Mouse (Mus musculus) midbrain, embryonic 13.5 days (tissue): ENCODE results near the gene Slc4a1ap. TPM values are rescaled to one million over a fixed set of nuclear protein-coding genes. Genes with fewer than 3 reads are reported as not detected.
A peak's percentile ranks its signal among the peaks of the same experiment; 100 is the strongest.

Experiments
- ATAC-seq: fragments of 200-750 bp; cut with Nextera tagmentation; 2 replicates; pipeline ENCODE4 v1.8.0; 2017; ENCODE audit warnings: mild to moderate bottlenecking, moderate TSS enrichment, moderate library complexity
- H3K27ac ChIP-seq: fragments of 300-500 bp; sonication (generic); 2 replicates; pipeline ENCODE4 v1.5.1; 2015; ENCODE audit warnings: inconsistent platforms, mild to moderate bottlenecking, moderate library complexity
- H3K27me3 ChIP-seq: fragments of 300-500 bp; sonication (generic); 2 replicates; pipeline ENCODE4 v1.6.1; 2015; ENCODE audit warnings: mild to moderate bottlenecking, inconsistent platforms
- H3K36me3 ChIP-seq: fragments of 300-500 bp; sonication (generic); 2 replicates; pipeline ENCODE4 v1.6.1; 2015; ENCODE audit warnings: mild to moderate bottlenecking, inconsistent platforms
- H3K4me1 ChIP-seq: fragments of 300-500 bp; sonication (generic); replicated peaks from 2 replicates; pipeline ENCODE4 v1.6.1; 2015; ENCODE audit warnings: inconsistent platforms
- H3K4me2 ChIP-seq: fragments of 300-500 bp; sonication (generic); replicated peaks from 2 replicates; pipeline ENCODE4 v1.6.1; 2015; ENCODE audit warnings: moderate library complexity, mild to moderate bottlenecking, inconsistent platforms
- H3K4me3 ChIP-seq: fragments of 300-500 bp; sonication (generic); replicated peaks from 2 replicates; pipeline ENCODE4 v1.5.1; 2015; ENCODE audit warnings: mild to moderate bottlenecking, inconsistent platforms
- H3K9ac ChIP-seq: fragments of 300-500 bp; sonication (generic); replicated peaks from 2 replicates; pipeline ENCODE4 v1.6.1; 2015; ENCODE audit warnings: mild to moderate bottlenecking, inconsistent platforms
- H3K9me3 ChIP-seq: fragments of 300-500 bp; sonication (generic); 2 replicates; pipeline ENCODE4 v1.6.1; 2016; ENCODE audit warnings: mild to moderate bottlenecking, inconsistent platforms
- WGBS: fragments of 180-500 bp; shearing (Covaris S2); methylation state at CpG from one replicate; pipeline ENCODE4 v1.1.7; 2015; 5-methylcytosine and 5-hydroxymethylcytosine counted together
- polyA plus RNA-seq: library from polyadenylated mRNA; unstranded; fragments of >200 nt; fragmentation: Nextera tagmentation; extraction: Ambion mirVana; gene quantifications from 2 replicates; pipeline ENCODE4 v1.2.1, GENCODE M21; 2015

Slc4a1ap gene
- polyA plus RNA-seq, 1 experiment from 2014 or later: 32.6 TPM

DNA sequence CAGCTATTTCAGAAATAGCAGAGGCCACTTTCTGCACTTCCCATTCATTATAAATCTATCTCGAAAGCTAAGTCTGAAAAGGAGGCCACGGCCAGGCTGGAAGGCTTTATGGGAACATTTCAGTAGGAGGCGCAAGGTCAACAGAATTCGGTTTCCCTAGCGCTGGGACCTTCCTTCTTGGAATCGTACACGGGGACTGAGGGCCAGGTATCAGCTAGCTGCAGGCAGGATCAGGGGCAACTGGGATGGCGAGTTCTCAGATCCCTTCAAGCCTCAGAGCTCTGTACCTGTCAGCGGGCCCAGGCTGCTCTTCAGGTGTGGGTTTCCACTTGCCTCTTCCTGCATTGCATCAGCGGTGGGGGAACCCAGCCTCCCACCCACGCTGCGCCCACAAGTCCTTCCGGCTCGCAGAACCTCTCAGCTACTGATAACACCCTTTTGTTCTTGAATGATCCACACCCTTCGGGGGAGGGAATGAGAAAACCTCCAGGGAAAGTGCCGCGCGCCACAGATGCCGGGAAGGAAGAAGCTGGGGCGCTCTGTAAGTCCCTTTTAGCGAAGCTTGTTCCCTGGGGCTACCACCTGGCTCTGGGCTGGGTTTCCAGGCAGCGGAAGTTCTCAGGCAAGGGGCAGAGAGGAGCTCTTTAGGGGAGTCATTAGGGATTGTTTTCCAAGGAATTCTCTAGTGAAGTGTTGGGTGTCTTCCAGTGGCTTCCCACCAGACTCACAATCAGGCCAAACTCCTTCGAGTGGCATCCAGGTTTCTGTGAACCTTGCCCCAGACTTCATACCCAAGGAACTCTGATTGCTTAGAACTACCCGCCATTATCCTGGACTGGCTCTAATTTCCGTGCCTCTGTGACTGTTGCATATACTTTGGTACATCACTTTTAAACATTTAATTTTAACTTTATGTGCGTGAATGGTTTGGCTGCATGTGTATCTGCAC lies 70.0 kb downstream of the Slc4a1ap start, which contains the start of gene Mrpl33:
TSS of gene Mrpl33 (plus strand) at position 455 of the 949 bp plus-strand sequence.
- WGBS: 7% methylated on average over 26 of the region's 26 CpGs
- no peaks in the 10 kb centered on the region for H3K36me3 ChIP-seq
- 0 out of 2 replicates have a peak, but pooled peaks have one; percentile 17 for ATAC-seq
- peak within 1 kb of the TSS; percentile 34 for H3K4me3 ChIP-seq
- H3K9ac ChIP-seq: peak within 1 kb of the TSS; percentile 57
- no peak within 1 kb of the TSS for H3K27ac ChIP-seq
- peaks cover 13% of the 10 kb centered on the region for H3K4me1 ChIP-seq
- peak within 1 kb of the TSS; percentile 62 for H3K4me2 ChIP-seq
- H3K27me3 ChIP-seq: peaks cover 7% of the 10 kb centered on the region; the same call in 1 of the 2 replicates
- H3K9me3 ChIP-seq: no peaks in the 10 kb centered on the region

DNA sequence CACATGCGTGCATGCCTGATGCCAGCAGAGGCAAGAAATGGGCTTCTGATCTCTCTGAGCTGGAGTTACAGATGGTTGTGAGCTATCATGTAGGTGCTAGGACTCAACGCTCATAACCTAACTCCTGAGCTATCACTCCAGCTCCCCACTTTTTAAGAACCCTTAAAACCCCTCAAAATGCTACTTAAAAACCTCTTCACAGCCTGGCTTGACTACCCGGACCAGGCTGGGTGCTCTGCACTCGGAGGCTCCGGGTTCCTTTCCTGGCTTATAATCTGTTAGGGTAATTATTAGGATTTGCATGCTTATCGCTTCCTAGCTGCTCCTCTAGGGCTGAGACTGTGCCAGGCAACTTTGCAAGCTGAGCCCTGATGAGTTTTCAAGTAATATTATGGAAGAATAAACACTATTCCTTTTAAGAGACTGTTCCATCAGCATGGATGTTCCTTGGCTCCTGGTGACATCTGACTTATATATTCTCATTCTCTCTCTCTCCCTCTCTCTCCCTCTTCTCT lies 70.7 kb downstream of the Slc4a1ap start:
- Histone ChIP-seq H3K27ac (no peak overlapping the region), H3K36me3 (no peaks in the 10 kb centered on the region), H3K4me3 (no peak overlapping the region), H3K27me3 (peaks cover 7% of the 10 kb centered on the region; the same call in 1 of the 2 replicates), H3K9ac (no peak overlapping the region), H3K9me3 (no peaks in the 10 kb centered on the region), H3K4me2 (peak overlapping the region; percentile 62; the same call in 1 of the 2 replicates), H3K4me1 (peaks cover 13% of the 10 kb centered on the region)
- 65% methylated on average over 6 of the region's 6 CpGs for WGBS
- ATAC-seq: no peak

GRCm38 (mm10) chr5:31598121-31598520 lies 71.3 kb downstream of the Slc4a1ap start:
- Histone ChIP-seq H3K4me1 (peaks cover 13% of the 10 kb centered on the region), H3K9me3 (no peaks in the 10 kb centered on the region), H3K4me3 (no peak overlapping the region), H3K4me2 (no peak overlapping the region), H3K9ac (no peak overlapping the region), H3K27ac (no peak overlapping the region), H3K27me3 (peaks cover 7% of the 10 kb centered on the region; the same call in 1 of the 2 replicates), H3K36me3 (no peaks in the 10 kb centered on the region)
- no peak for ATAC-seq
- 84% methylated on average over 7 of the region's 7 CpGs for WGBS

- no peak overlapping the region for H3K27ac ChIP-seq
- H3K36me3 ChIP-seq: no peaks in the 10 kb centered on the region
- H3K9ac ChIP-seq: no peak overlapping the region
- no peak overlapping the region for H3K4me3 ChIP-seq
- H3K4me1 ChIP-seq: peaks cover 13% of the 10 kb centered on the region
- no peak overlapping the region for H3K4me2 ChIP-seq
- peaks cover 7% of the 10 kb centered on the region; the same call in 1 of the 2 replicates for H3K27me3 ChIP-seq
- no peak for ATAC-seq
- WGBS: 57% methylated on average over 4 of the region's 4 CpGs
- H3K9me3 ChIP-seq: no peaks in the 10 kb centered on the region
Observed at GRCm38 (mm10) chr5:31598579-31598978, 71.8 kb downstream of the Slc4a1ap start.

DNA sequence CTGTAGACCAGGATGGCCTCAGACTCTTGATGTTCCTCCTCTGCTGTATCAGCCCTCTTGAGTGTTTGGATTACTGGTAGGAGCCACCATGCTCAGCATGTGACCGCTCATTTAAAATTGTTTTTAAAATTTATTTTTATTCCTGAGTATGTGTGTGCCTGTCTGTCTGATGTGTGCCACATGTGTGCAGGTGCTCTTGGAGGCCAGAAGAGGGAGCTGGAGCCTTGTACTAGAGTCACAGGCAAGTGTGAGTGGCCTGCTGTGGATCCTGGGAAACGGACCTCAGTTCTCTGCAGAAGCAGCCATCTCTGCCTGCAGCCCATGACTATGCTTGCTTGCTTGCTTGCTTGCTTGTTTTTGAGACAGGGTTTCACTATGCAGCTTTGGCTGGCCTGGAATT lies 72.4 kb downstream of the Slc4a1ap start:
- H3K27me3 ChIP-seq: peaks cover 7% of the 10 kb centered on the region; the same call in 1 of the 2 replicates
- H3K27ac ChIP-seq: no peak overlapping the region
- no peak overlapping the region for H3K4me3 ChIP-seq
- no peaks in the 10 kb centered on the region for H3K36me3 ChIP-seq
- 84% methylated on average over 2 of the region's 2 CpGs for WGBS
- H3K4me2 ChIP-seq: no peak overlapping the region
- no peak for ATAC-seq
- no peak overlapping the region for H3K9ac ChIP-seq
- no peaks in the 10 kb centered on the region for H3K9me3 ChIP-seq
- H3K4me1 ChIP-seq: peaks cover 13% of the 10 kb centered on the region

DNA sequence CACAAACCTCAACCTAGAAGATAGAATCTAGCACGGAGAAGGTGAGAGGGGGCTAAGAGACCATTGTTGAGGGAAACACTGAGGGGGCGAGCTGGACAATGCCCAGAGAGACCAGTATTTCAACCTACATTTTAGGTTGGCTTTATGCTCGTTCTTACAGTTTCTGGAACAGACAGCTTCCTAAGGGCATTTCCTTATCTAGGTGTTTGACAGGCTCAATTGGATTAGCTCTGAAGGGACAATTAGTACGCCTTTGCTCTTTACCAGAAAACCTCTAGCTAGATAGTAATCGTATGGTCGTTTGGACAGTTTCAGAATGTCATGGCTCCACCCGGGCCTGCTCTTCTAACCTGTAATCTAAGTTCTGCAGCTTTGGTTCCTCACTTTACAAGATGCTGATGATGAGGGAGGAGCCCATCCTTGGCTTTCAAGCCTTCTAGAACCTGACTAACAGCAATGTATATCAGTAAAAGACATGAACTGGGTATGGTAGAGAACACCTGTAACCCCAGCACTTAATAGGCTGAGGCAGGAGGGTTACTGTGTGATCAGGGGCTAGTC lies 74.4 kb downstream of the Slc4a1ap start:
- H3K4me1 ChIP-seq: peaks cover 9% of the 10 kb centered on the region
- H3K9ac ChIP-seq: no peak overlapping the region
- peaks cover 7% of the 10 kb centered on the region; the same call in 1 of the 2 replicates for H3K27me3 ChIP-seq
- no peak overlapping the region for H3K27ac ChIP-seq
- WGBS: 86% methylated on average over 7 of the region's 7 CpGs
- no peaks in the 10 kb centered on the region for H3K9me3 ChIP-seq
- no peak overlapping the region for H3K4me3 ChIP-seq
- no peak for ATAC-seq
- no peaks in the 10 kb centered on the region for H3K36me3 ChIP-seq
- H3K4me2 ChIP-seq: no peak overlapping the region

GRCm38 (mm10) chr5:31602377-31602776 lies 75.6 kb downstream of the Slc4a1ap start:
- Histone ChIP-seq H3K27ac (no peak overlapping the region), H3K4me3 (no peak overlapping the region), H3K36me3 (no peaks in the 10 kb centered on the region), H3K4me1 (no peaks in the 10 kb centered on the region), H3K9ac (no peak overlapping the region), H3K9me3 (no peaks in the 10 kb centered on the region), H3K27me3 (peaks cover 4% of the 10 kb centered on the region; the same call in 1 of the 2 replicates), H3K4me2 (no peak overlapping the region)
- no peak for ATAC-seq
- 80% methylated on average over 1 of the region's 1 CpGs for WGBS

DNA sequence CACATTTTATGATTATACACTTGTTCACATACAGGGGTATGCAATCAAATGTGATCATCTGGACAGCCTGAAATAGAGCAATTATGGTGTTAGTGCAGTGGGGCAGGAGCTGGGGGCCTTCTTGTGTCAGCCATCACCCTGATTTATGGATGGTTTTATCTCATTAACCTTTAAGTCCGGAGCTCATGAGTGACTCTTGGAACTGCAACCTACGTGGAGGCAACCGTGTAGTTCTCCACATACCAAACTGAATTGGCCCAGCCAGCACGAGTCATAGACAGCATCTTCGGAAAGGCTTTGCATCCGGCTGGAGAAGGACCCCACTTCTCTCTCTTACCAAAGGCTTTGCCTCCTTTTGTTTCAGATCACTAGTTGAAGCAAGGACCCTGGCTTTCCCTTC lies 77.0 kb downstream of the Slc4a1ap start:
- 87% methylated on average over 6 of the region's 6 CpGs for WGBS
- Histone ChIP-seq H3K36me3 (no peaks in the 10 kb centered on the region), H3K4me1 (no peaks in the 10 kb centered on the region), H3K4me3 (no peak overlapping the region), H3K27ac (no peak overlapping the region), H3K27me3 (no peaks in the 10 kb centered on the region), H3K9ac (no peak overlapping the region), H3K4me2 (no peak overlapping the region), H3K9me3 (no peaks in the 10 kb centered on the region)
- ATAC-seq: no peak

DNA sequence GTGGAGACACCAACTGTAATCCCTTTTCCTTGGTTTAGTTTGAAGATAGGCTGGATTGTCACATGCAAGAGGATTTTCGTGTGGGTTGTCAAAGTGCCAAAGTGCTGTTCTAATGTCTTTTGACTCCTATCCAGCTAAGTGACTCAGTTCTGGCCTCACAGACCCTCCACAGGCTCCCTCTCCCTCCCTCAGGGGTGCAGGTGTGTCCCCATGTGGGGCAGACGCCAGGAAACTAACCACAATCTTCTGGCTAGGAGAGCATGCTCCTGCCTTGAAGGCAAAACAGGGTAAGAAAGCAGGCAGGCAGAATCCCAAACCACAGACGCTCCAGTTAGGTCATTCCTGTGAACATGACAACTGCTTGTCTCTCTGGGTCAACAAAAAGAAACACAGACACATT lies 79.4 kb downstream of the Slc4a1ap start:
- WGBS: 63% methylated on average over 3 of the region's 3 CpGs
- ATAC-seq: no peak
- H3K4me1 ChIP-seq: no peaks in the 10 kb centered on the region
- H3K4me3 ChIP-seq: no peak overlapping the region
- H3K9me3 ChIP-seq: no peaks in the 10 kb centered on the region
- H3K4me2 ChIP-seq: no peak overlapping the region
- no peaks in the 10 kb centered on the region for H3K36me3 ChIP-seq
- no peaks in the 10 kb centered on the region for H3K27me3 ChIP-seq
- H3K27ac ChIP-seq: no peak overlapping the region
- H3K9ac ChIP-seq: no peak overlapping the region

Other genes starting within 250 kb of the Slc4a1ap start
- 34.4 and 36.0 TPM in 2 replicates for gene Ift172, start 235.9 kb upstream of the Slc4a1ap start, polyA plus RNA-seq
- 63.2 and 74.5 TPM in 2 replicates for gene Fndc4, start 230.9 kb upstream of the Slc4a1ap start, polyA plus RNA-seq
- 0.12 and 0.43 TPM in 2 replicates for gene Gckr, start 229.6 kb upstream of the Slc4a1ap start, polyA plus RNA-seq
- 124 and 125 TPM in 2 replicates for gene Zfp512, start 74.6 kb upstream of the Slc4a1ap start, polyA plus RNA-seq
- 0.13 and 0.18 TPM in 2 replicates for gene 4930548H24Rik, start 41.3 kb upstream of the Slc4a1ap start, polyA plus RNA-seq
- gene Gpn1, start 32.3 kb upstream of the Slc4a1ap start, polyA plus RNA-seq: 78.3 and 80.5 TPM in 2 replicates
- 30.5 and 33.7 TPM in 2 replicates for gene Supt7l, start 812 bp downstream of the Slc4a1ap start, polyA plus RNA-seq
- 188 and 192 TPM in 2 replicates for gene Mrpl33, start 69.9 kb downstream of the Slc4a1ap start, polyA plus RNA-seq
- 1.7 and 2.2 TPM in 2 replicates for gene Rbks, start 170.6 kb downstream of the Slc4a1ap start, polyA plus RNA-seq
- gene Babam2, start 170.7 kb downstream of the Slc4a1ap start, polyA plus RNA-seq: 63.4 and 64.7 TPM in 2 replicates